Mouse (Mus musculus): ENCODE data around the gene Kifap3. TPM values are rescaled to one million over a fixed set of nuclear protein-coding genes. Genes with fewer than 3 reads are reported as not detected.

Kifap3 gene
- polyA plus RNA-seq, 1 experiment, result 20.0 TPM

DNA sequence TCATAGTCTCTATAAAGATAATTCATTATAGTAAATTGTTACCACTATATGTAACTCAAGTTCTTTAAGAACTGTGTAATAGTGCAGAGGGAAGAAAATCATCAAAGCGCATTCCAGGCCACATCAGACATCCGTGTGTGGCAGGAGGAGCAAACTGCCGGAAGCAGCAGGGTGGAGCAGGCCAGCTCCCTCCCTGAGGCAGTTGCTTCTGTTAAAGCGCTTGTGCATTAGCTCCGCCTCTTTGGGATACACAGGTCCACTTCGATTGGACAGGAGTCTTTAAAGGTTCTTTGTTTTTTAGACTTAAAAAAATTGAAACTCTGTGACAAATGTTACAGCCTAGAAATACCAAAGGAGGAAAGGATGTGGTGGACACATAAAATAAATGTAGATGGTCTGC lies 162.7 kb downstream of the Kifap3 start:
- Histone ChIP-seq H3K4me3 (ENCODE audit: insufficient read depth, low read length) (no peak overlapping the region), H3K4me1 (ENCODE audit: control insufficient read depth, insufficient read depth, low read length) (no peaks in the 10 kb centered on the region), H3K27ac (ENCODE audit: insufficient read depth, low read depth, low read length) (no peak overlapping the region)
- TF ChIP-seq CTCF (IDR thresholded peaks at IDR 0.05; ENCODE audit: low read depth, low read length) (no peak), POLR2A (IDR thresholded peaks at IDR 0.05; ENCODE audit: borderline replicate concordance, low read depth, low read length) (no peak)

- H3K4me3 ChIP-seq (ENCODE audit: insufficient read depth, low read length), result no peak overlapping the region
- H3K4me1 ChIP-seq (ENCODE audit: control insufficient read depth, insufficient read depth, low read length), result no peaks in the 10 kb centered on the region
- TF ChIP-seq CTCF (IDR thresholded peaks at IDR 0.05; ENCODE audit: low read depth, low read length), result no peak
- TF ChIP-seq POLR2A (IDR thresholded peaks at IDR 0.05; ENCODE audit: borderline replicate concordance, low read depth, low read length), result no peak
- no peak overlapping the region for H3K27ac ChIP-seq (ENCODE audit: insufficient read depth, low read depth, low read length)
These were observed 174.0 kb downstream of the Kifap3 start for GRCm38 (mm10) chr1:163953396-163953795.

DNA sequence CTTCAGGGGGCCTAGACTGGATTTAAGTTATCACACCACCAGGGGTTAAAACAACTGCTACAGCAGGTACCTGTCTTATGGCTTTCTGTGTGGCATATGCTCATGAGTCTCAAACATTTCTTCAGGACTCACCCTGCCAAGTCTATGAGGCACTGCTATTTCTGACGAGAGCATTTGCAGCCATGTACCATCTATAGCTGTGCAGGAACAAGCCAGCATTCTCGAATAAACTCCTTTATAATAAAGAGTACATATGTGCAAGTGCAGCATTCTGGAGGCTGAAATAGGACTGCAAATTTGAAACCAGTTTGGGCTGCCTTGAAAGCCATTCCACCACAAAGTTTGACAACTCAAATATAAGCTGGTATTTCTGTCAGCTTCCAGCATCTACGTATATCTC lies 178.7 kb downstream of the Kifap3 start:
- Histone ChIP-seq H3K4me3 (ENCODE audit: insufficient read depth, low read length) (no peak overlapping the region), H3K4me1 (ENCODE audit: control insufficient read depth, insufficient read depth, low read length) (peaks cover 4% of the 10 kb centered on the region), H3K27ac (ENCODE audit: insufficient read depth, low read depth, low read length) (no peak overlapping the region)
- TF ChIP-seq POLR2A (IDR thresholded peaks at IDR 0.05; ENCODE audit: borderline replicate concordance, low read depth, low read length), result no peak
- TF ChIP-seq CTCF (IDR thresholded peaks at IDR 0.05; ENCODE audit: low read depth, low read length), result no peak

DNA sequence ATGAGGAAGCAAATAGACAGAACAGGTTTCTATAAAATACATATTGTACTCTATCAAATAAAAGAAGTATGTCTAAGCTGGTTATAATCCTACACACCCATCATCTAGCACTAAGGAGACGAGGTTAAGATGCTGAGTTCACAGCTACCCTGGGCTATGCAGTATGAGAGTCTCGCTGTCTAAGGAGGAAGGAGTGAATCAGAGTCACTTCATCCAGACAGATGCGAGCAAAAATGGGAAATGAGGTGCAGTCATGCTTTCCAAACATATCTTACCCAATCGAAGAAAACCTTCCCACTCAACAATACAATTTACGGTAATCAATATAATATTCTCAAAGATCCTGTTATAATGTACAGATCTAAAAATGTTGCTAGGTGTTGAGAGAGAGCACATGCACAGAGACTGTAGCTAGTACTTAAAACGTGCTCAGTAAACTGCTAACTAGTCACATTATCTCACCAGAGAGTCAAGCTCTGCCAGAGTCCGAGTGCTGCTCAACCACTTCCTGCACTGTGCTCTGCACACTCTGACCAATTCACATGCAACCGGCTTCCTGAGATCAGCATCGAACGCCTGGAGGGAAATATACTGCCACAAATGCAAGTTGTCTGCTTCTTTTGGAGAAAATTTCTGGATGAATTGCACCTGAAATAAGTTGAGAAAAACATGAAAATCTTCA lies 184.8 kb downstream of the Kifap3 start:
- 0 out of 2 replicates have a peak overlapping the region, but pooled peaks have one; percentile 6 for H3K4me3 ChIP-seq (ENCODE audit: insufficient read depth, low read length)
- peaks cover 7% of the 10 kb centered on the region for H3K4me1 ChIP-seq (ENCODE audit: control insufficient read depth, insufficient read depth, low read length)
- no peak for TF ChIP-seq CTCF (IDR thresholded peaks at IDR 0.05; ENCODE audit: low read depth, low read length)
- no peak for TF ChIP-seq POLR2A (IDR thresholded peaks at IDR 0.05; ENCODE audit: borderline replicate concordance, low read depth, low read length)
- peak overlapping the region; percentile 78 for H3K27ac ChIP-seq (ENCODE audit: insufficient read depth, low read depth, low read length)

Other genes with a start within 250 kb of the Kifap3 start
- gene Mettl11b, start 54.4 kb upstream of the Kifap3 start, polyA plus RNA-seq (2012; ENCODE audit: insufficient read depth, insufficient read length, missing spikeins), result not detected in 2 replicates
- gene Scyl3, start 149.5 kb downstream of the Kifap3 start, polyA plus RNA-seq (2012; ENCODE audit: insufficient read depth, insufficient read length, missing spikeins), result 25.5 and 29.4 TPM in 2 replicates
- gene BC055324, start 215.2 kb downstream of the Kifap3 start, polyA plus RNA-seq (2012; ENCODE audit: insufficient read depth, insufficient read length, missing spikeins), result 7.6 and 8.3 TPM in 2 replicates
- 4.4 and 4.7 TPM in 2 replicates for gene Mettl18, start 215.3 kb downstream of the Kifap3 start, polyA plus RNA-seq (2012; ENCODE audit: insufficient read depth, insufficient read length, missing spikeins)

Data from bone marrow macrophage, adult 2 months (primary cell).